Mouse (Mus musculus): ENCODE data around the gene Cldn4.

DNA sequence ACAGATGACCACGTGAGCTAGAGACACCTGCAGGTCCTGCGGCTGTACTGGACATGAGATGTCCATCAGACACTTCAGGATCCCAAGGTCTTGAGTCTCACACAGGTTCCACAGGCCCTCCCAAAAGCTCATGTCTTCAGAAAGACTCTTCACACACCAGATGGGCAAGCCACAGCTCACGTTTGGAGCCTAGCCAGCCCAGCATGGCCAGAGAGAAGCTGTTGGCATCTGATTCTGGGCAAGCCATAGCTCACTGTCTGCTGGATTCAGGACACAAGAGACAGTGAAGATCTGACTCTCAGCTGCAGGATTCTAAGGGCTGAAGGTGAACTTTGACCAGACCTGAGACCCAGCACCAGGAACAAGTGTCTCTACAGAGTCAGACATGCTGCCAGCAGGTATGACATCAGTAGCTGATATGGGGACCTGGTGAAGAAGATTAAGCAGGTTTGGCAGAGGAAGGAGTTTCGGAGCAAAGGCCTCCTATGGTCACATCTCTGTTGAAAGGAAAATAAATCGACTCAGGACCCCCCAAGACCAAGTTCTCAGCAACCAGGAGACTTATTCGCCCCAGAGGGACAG is 26.5 kb downstream of the Cldn4 start:
- TF ChIP-seq TAL1 (IDR thresholded peaks at IDR 0.05; ENCODE audit: low read length) (peak; percentile 40; the same call in 1 of the 3 replicates), GATA1 (IDR thresholded peaks at IDR 0.05; ENCODE audit: low read length) (no peak)

Measured in erythroblast, embryonic 14.5 days (primary cell).